Mouse (Mus musculus) thymus, postnatal 0 days (tissue): ENCODE measurements at regions not wholly inside any gene's neighbourhood (a gene's known extent, or its start where the extent isn't known, plus 50 kb on each side); places are given as distances from the start of the nearest gene placed in this dataset.

Source experiments
- DNase-seq: peaks from one replicate; pipeline ENCODE4 v3.0.0-alpha.2; 2015; ENCODE audit warnings: low spot score

- no peak for DNase-seq
These were observed 193.8 kb downstream of the Rassf9 start for GRCm38 (mm10) chr10:102705848-102706247.

GRCm38 (mm10) chr10:102694810-102695209, 182.8 kb downstream of the Rassf9 start:
- DNase-seq: no peak

GRCm38 (mm10) chr10:102689966-102690365, 177.9 kb downstream of the Rassf9 start:
- DNase-seq: no peak

GRCm38 (mm10) chr10:102686667-102687397, 174.8 kb downstream of the Rassf9 start:
- no peak for DNase-seq

GRCm38 (mm10) chr10:102685833-102686434, 173.9 kb downstream of the Rassf9 start:
- no peak for DNase-seq

- DNase-seq: no peak
These were observed 155.3 kb downstream of the Rassf9 start for GRCm38 (mm10) chr10:102667359-102667758.

GRCm38 (mm10) chr10:102659683-102660082, 147.7 kb downstream of the Rassf9 start:
- DNase-seq: no peak

GRCm38 (mm10) chr10:102636507-102636906, 124.5 kb downstream of the Rassf9 start:
- no peak for DNase-seq

- no peak for DNase-seq
These were observed 121.4 kb downstream of the Rassf9 start for GRCm38 (mm10) chr10:102633438-102633837.

GRCm38 (mm10) chr10:102628609-102629008, 116.6 kb downstream of the Rassf9 start:
- no peak for DNase-seq

- DNase-seq: no peak
These were observed 111.9 kb downstream of the Rassf9 start for GRCm38 (mm10) chr10:102623895-102624294.

GRCm38 (mm10) chr10:102622583-102623008, 110.6 kb downstream of the Rassf9 start:
- no peak for DNase-seq

GRCm38 (mm10) chr10:102618711-102619110, 106.7 kb downstream of the Rassf9 start:
- DNase-seq: no peak

- DNase-seq: no peak
These were observed 104.1 kb downstream of the Rassf9 start for GRCm38 (mm10) chr10:102615962-102616595.
